Mouse (Mus musculus): ENCODE measurements around the gene Rab30.
"Not testable (repeated sequence)": the region's sequence is repeated elsewhere in the genome, so short reads cannot be mapped to it uniquely, and the experiment has no call there.

GRCm38 (mm10) chr7:92729583-92729982 is 11.8 kb upstream of the Rab30 start:
- TF ChIP-seq CTCF, EP300 (IDR thresholded peaks at IDR 0.05; ENCODE audit: low read depth): not testable (repeated sequence)
